Mouse (Mus musculus) E14TG2a.4 (cell line): ENCODE results near the gene Fbn1.

ENCODE experiments used
- CTCF ChIP-seq: conservative IDR thresholded peaks from 2 replicates; pipeline ENCODE4 v1.5.1; 2014; ENCODE audit warnings: low read length
- NANOG ChIP-seq: IDR thresholded peaks from 2 replicates; pipeline ENCODE4 v1.6.1; 2014; ENCODE audit warnings: borderline replicate concordance, low read length, mixed read lengths
- POU5F1 ChIP-seq: IDR thresholded peaks from 2 replicates; pipeline ENCODE4 v1.6.1; 2014; ENCODE audit warnings: low read length, borderline replicate concordance

DNA sequence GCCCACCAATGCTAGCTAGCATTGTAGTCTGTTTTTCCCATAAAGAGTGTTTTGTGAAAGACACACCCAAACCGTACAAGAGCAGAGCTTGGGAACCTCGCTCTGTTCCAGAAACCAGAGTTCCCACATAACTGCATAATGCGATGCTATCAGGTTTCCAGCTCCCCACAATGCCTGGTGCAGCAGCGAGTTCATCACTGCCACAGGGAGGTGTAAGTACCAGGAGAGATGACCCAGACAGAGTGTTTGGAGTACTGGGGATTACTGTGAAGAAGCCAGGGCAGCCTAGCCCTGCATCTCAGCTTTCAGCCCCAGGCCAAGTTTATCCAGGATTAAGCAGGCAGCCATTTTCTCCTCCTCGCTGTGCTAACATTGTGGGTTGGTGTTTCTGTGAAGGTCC, 232.2 kb downstream of the Fbn1 start:
- TF ChIP-seq CTCF (no peak), POU5F1 (no peak), NANOG (no peak)
